Mouse (Mus musculus) monocyte, adult 2 months (primary cell): ENCODE measurements around the gene Lsp1.

Source experiments
- DNase-seq, 2 experiments: peaks; one replicate each; pipeline ENCODE4 v3.0.0; 2022; ENCODE audit warnings: low spot score in 2 of 2, low read depth in 1 of 2

Lsp1 gene

GRCm38 (mm10) chr7:142460636-142461077 lies at the start of gene Lsp1:
TSS of gene Lsp1 (plus strand) at chr7:142460809.
- no peak for DNase-seq

- no peak for DNase-seq
Measured at GRCm38 (mm10) chr7:142413285-142413684, 47.3 kb upstream of the Lsp1 start.

DNA sequence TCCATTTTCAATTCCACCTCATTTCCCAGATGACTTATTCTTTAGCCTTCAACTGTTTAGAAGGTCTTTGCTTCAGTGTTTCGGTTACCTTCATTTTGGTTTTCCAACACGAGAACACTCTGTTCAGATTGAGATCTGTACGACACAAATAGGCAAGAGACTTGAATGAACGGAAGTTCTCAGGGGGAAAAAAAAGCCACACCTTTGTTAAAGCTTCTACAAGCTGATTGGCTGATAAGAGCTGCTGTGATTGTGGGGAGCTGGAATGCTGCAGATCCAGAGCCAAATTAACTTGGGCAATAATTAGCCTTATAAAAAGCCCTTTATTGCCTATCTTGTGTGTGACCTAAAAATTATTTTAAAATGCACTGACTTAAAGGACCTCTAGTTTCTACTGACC lies 45.3 kb upstream of the Lsp1 start:
- DNase-seq: no peak

- no peak for DNase-seq
Measured at GRCm38 (mm10) chr7:142416225-142416624, 44.4 kb upstream of the Lsp1 start.

DNA sequence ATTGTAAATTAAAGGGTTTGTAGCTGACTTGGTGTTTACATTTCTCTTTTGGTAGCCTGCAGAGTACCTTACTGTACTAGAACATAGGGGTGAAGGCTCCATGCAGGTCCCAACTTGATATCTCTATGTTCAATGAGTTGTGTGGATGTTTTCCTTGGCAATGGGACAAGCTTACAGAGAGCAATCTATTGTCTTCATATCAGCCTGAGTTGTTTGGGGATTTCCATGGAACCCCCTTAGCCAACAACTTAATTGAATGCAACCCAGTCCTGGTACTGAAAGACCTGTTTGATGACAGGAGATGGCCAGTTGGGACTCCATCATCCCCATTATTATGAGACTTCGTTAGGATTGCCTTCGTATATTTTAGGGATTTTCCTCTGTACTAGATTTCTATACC lies 42.6 kb upstream of the Lsp1 start:
- DNase-seq: no peak

DNA sequence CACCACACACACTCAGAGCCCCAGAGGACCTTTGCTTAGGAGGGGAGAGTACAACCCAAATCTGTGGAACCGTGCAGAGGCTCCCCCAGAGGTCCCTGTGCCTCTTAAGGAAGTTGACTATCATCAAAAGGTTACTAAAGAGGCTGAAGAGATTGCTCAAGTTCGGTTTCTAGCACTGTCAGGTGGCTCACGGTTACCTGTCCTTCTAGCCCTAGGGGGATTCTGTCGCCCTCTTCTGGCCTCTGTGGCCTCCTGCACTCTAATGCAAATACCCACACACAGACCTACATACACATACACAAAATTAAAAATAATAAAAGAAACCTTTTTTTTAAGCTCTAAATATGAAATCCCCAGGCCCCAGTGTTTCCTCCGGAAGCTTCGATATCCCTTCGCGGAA lies 41.9 kb upstream of the Lsp1 start:
- no peak for DNase-seq

DNA sequence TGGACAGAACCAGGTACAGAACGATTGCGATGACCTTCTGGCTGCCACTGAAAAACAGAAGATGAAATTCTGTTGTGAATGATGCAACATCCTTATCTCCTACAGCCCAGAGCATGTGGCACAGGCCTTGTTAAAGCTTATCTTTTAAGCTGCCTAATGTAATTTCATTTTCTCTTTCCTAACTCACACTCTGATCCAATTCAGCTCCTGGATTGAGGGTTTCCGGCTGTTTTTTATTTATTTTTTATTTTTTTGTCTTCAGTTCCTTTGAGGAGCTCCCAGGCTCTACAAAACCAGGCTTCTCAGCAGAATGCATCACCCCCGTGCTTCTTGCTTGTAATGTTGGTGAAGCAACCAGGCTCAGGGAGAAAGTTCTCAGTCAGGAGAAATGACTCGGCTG lies 40.7 kb upstream of the Lsp1 start:
- DNase-seq: no peak

GRCm38 (mm10) chr7:142421826-142422225 lies 38.8 kb upstream of the Lsp1 start:
- no peak for DNase-seq

- DNase-seq: no peak
Measured at GRCm38 (mm10) chr7:142425641-142426213, 34.9 kb upstream of the Lsp1 start.

- DNase-seq: no peak
Measured at GRCm38 (mm10) chr7:142428213-142428612, 32.4 kb upstream of the Lsp1 start.

- no peak for DNase-seq
Measured at GRCm38 (mm10) chr7:142430160-142430678, 30.4 kb upstream of the Lsp1 start.

- no peak for DNase-seq
Measured at GRCm38 (mm10) chr7:142431106-142431505, 29.5 kb upstream of the Lsp1 start.

GRCm38 (mm10) chr7:142433623-142434022 lies 27.0 kb upstream of the Lsp1 start:
- DNase-seq: no peak

- no peak for DNase-seq
Measured at GRCm38 (mm10) chr7:142434137-142434865, 26.3 kb upstream of the Lsp1 start, which contains the start of gene Syt8. TSS of gene Syt8 (plus strand) at chr7:142434850.

- DNase-seq: peak in 1 of 2 experiments; percentile 36
Measured at GRCm38 (mm10) chr7:142435524-142435923, 25.1 kb upstream of the Lsp1 start.

- no peak for DNase-seq
Measured at GRCm38 (mm10) chr7:142437324-142437723, 23.3 kb upstream of the Lsp1 start.

DNA sequence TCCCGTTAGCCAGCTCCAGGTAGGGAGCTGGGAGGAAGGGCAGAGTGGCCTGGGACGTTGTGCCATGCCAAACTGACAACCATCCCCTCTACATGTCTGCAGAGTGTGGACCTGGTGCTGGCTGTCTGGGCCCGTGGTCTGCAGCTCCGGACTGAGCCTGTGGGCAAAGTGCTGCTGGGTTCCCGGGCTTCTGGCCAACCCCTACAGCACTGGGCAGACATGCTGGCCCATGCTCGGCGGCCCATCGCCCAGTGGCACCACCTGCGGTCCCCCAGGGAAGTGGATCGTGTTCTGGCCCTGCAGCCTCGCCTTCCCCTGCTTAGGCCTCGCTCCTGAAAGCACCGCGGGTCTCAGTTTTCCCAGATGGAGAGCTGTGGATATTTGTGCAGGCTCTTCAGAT lies 20.6 kb upstream of the Lsp1 start:
- DNase-seq: no peak

- DNase-seq: no peak
Measured at GRCm38 (mm10) chr7:142440657-142441114, 19.9 kb upstream of the Lsp1 start.

DNA sequence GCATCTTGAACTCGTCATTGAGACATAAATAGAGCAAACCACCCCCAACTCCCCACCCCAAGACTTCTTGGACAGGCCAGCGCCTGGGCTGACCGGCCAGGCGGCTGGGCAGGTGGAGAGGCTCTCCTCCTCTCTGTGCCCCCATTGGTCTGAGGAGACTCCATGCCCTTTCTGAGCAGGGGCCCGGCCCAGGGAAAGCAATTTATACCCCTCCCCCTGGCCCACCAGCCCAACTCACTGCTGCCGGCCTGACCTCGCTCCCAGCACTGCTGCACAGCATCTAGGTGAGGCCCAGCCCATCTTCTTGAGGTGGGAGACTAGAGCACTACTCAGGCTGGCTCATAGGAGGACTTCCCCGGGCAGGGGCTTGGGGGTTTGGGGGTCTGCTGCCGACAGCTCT lies 19.0 kb upstream of the Lsp1 start, which contains the start of gene Tnni2:
Tnni2 (plus strand) TSS at position 224 of the 400 bp plus-strand sequence.
- DNase-seq: no peak

DNA sequence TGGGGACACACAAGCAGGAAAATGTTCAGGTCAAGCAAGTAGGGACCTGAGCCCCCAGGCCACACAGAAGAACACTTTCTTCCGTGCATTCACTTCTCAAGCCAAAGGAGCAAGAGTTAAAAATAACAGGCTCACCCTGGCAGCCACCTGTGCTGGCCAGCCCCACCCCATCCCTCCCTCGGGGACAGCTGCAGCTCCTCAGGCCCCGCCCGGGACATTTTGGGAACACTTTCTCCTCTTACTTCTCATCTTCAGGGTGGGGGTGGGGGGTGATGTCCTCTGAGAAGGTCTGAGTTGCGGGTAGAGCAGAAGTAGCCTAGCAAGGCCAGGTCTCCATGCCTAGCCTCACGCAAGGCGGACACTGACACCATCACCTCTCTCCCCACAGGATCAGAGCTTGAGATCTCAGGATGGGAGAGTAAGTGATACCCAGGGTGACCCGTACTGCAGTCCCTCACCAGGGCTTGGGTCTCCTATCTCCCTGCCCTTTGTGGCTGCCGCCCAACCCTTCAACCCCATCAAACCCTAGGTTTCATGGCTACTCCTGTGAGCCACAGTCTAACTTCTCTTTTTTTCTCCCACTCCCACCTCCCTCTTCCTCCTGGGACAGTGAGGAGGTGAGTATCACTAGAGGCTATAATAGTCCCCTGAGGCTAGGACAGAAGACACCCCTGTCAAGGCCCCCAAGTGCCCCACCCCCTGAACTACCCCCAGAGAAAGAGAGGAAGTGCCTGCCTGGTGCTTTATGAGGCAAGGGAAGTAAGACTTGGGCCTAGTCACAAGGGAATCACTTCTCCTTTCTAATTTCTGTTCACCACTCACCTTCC lies 18.3 kb upstream of the Lsp1 start:
- no peak for DNase-seq

GRCm38 (mm10) chr7:142442908-142443420 lies 17.6 kb upstream of the Lsp1 start:
- peak; percentile 48 to 62 for DNase-seq
